In genomic region chrX:152327689-152328052, GRCm38 (mm10) we compare ENCODE assay signal across 8 mouse cellular contexts. TPM values are rescaled to one million over a fixed set of nuclear protein-coding genes. Genes with fewer than 3 reads are reported as not detected.
A peak's percentile ranks its signal among the peaks of the same experiment; 100 is the strongest.
DNase-seq lines count a peak whose midpoint lies in the region; ATAC-seq and TF ChIP-seq lines count a peak whose summit lies in the region.

No protein-coding gene starts in this region.

- no peak for DNase-seq in kidney, postnatal 4 days
- DNase-seq in cerebellum, postnatal 10 days = no peak
- no peak for DNase-seq in MN1 (ENCODE audit: low spot score)
- no peak for DNase-seq in gastrocnemius, adult 18-20 months (ENCODE audit: low spot score)

- H3K4me2 ChIP-seq in kidney, embryonic 14.5 days (replicated peaks; ENCODE audit: low read depth, low read length) = peak overlapping the region; percentile 30
- H3K4me2 ChIP-seq in hindbrain, embryonic 15.5 days = peak overlapping the region; percentile 58
- H3K4me2 ChIP-seq in midbrain, embryonic 13.5 days (replicated peaks) = peak overlapping the region; percentile 61

- peak; percentile 24; the same call in 1 of the 2 replicates for ATAC-seq in kidney, embryonic 14.5 days (ENCODE audit: low FRiP score, low TSS enrichment)
- ATAC-seq in hindbrain, embryonic 15.5 days (ENCODE audit: low FRiP score, low read depth) = peak; percentile 32; the same call in 1 of the 2 replicates
- ATAC-seq in midbrain, embryonic 13.5 days = no peak; the same call in 1 of the 2 replicates

- no peaks in the 10 kb centered on the region for H3K4me1 ChIP-seq in kidney, embryonic 14.5 days (ENCODE audit: control insufficient read depth, insufficient read depth, low read length)
- no peaks in the 10 kb centered on the region for H3K4me1 ChIP-seq in cortical plate, adult 2 months (ENCODE audit: control insufficient read depth, insufficient read depth, low read length)
- peaks cover 3% of the 10 kb centered on the region; the same call in 1 of the 2 replicates for H3K4me1 ChIP-seq in hindbrain, embryonic 15.5 days (replicated peaks)
- H3K4me1 ChIP-seq in midbrain, embryonic 13.5 days (replicated peaks) = peaks cover 8% of the 10 kb centered on the region

- no peak for TF ChIP-seq POLR2A in cortical plate, adult 2 months (IDR thresholded peaks at IDR 0.05; ENCODE audit: extremely low read depth, insufficient read depth, low read length)

- peak overlapping the region; percentile 59 for H3K9ac ChIP-seq in kidney, embryonic 14.5 days (ENCODE audit: low read depth, low read length)
- H3K9ac ChIP-seq in hindbrain, embryonic 15.5 days = no peak overlapping the region
- H3K9ac ChIP-seq in midbrain, embryonic 13.5 days (replicated peaks) = 0 out of 2 replicates have a peak overlapping the region, but pooled peaks have one; percentile 23

- H3K27ac ChIP-seq in kidney, embryonic 14.5 days (ENCODE audit: low read depth, low read length) = no peak overlapping the region
- H3K27ac ChIP-seq in cortical plate, adult 2 months (ENCODE audit: insufficient read depth, low read length) = no peak overlapping the region
- no peak overlapping the region; the same call in 1 of the 2 replicates for H3K27ac ChIP-seq in hindbrain, embryonic 15.5 days (replicated peaks)
- peak overlapping the region; percentile 31; the same call in 1 of the 2 replicates for H3K27ac ChIP-seq in midbrain, embryonic 13.5 days

- H3K27me3 ChIP-seq in kidney, embryonic 14.5 days (ENCODE audit: control insufficient read depth, insufficient read depth, low read length) = 0 out of 2 replicates have a peak, but pooled peaks cover 3% of the 10 kb centered on the region
- peaks cover 26% of the 10 kb centered on the region; the same call in 1 of the 2 replicates for H3K27me3 ChIP-seq in hindbrain, embryonic 15.5 days
- peaks cover 60% of the 10 kb centered on the region for H3K27me3 ChIP-seq in midbrain, embryonic 13.5 days

- no peaks in the 10 kb centered on the region for H3K36me3 ChIP-seq in kidney, embryonic 14.5 days (ENCODE audit: control insufficient read depth, insufficient read depth, low read length)
- H3K36me3 ChIP-seq in hindbrain, embryonic 15.5 days = no peaks in the 10 kb centered on the region
- H3K36me3 ChIP-seq in midbrain, embryonic 13.5 days = no peaks in the 10 kb centered on the region

- H3K4me3 ChIP-seq in kidney, embryonic 14.5 days (ENCODE audit: low read length) = peak overlapping the region; percentile 58; the same call in 1 of the 2 replicates
- H3K4me3 ChIP-seq in cortical plate, adult 2 months (ENCODE audit: insufficient read depth, low read length) = peak overlapping the region; percentile 43; the same call in 1 of the 2 replicates
- peak overlapping the region; percentile 47 for H3K4me3 ChIP-seq in hindbrain, embryonic 15.5 days
- H3K4me3 ChIP-seq in midbrain, embryonic 13.5 days (replicated peaks) = peak overlapping the region; percentile 58

- 34% methylated on average over 8 of the region's 8 CpGs for WGBS in kidney, embryonic 14.5 days
- WGBS in hindbrain, embryonic 15.5 days = 21% methylated on average over 8 of the region's 8 CpGs
- 28% methylated on average over 8 of the region's 8 CpGs for WGBS in midbrain, embryonic 13.5 days

- no peak for TF ChIP-seq CTCF in cortical plate, adult 2 months (IDR thresholded peaks at IDR 0.05; ENCODE audit: extremely low read depth, insufficient read depth, low read length)

- H3K9me3 ChIP-seq in kidney, embryonic 14.5 days (ENCODE audit: control insufficient read depth, low read length) = no peaks in the 10 kb centered on the region
- H3K9me3 ChIP-seq in hindbrain, embryonic 15.5 days = no peaks in the 10 kb centered on the region
- no peaks in the 10 kb centered on the region for H3K9me3 ChIP-seq in midbrain, embryonic 13.5 days

RNA-seq across cellular contexts. Expression of gene Kantr, which starts 0.4 kb away (rescaled TPM):
- polyA plus RNA-seq in kidney, embryonic 14.5 days (2014; fragmentation: Nextera tagmentation; extraction: Ambion mirVana) = 20.5 and 22.0 TPM in 2 replicates
- polyA plus RNA-seq in cortical plate, adult 2 months (2012; rRNA removed) = 35.6 and 38.6 TPM in 2 replicates
- 30.3 and 32.9 TPM in 2 replicates for polyA plus RNA-seq in hindbrain, embryonic 15.5 days (2015; fragmentation: Nextera tagmentation; extraction: Ambion mirVana)
- polyA plus RNA-seq in midbrain, embryonic 13.5 days (2015; fragmentation: Nextera tagmentation; extraction: Ambion mirVana) = 29.7 and 31.7 TPM in 2 replicates
- 1 to 10 TPM; 1.1 to 1.3 TPM for total RNA-seq in gastrocnemius, adult 18-20 months (2021)

RNA-seq across cellular contexts. Expression of gene Tspyl2, which starts 14.6 kb away (rescaled TPM):
- polyA plus RNA-seq in kidney, embryonic 14.5 days (2014; fragmentation: Nextera tagmentation; extraction: Ambion mirVana) = 19.5 and 25.2 TPM in 2 replicates
- 163 and 184 TPM in 2 replicates for polyA plus RNA-seq in cortical plate, adult 2 months (2012; rRNA removed)
- polyA plus RNA-seq in hindbrain, embryonic 15.5 days (2015; fragmentation: Nextera tagmentation; extraction: Ambion mirVana) = 53.1 and 63.9 TPM in 2 replicates
- 50.8 and 56.4 TPM in 2 replicates for polyA plus RNA-seq in midbrain, embryonic 13.5 days (2015; fragmentation: Nextera tagmentation; extraction: Ambion mirVana)
- 10 to 100 TPM; 11.2 to 13.7 TPM for total RNA-seq in gastrocnemius, adult 18-20 months (2021)

RNA-seq across cellular contexts. Expression of gene Gpr173, which starts 40.8 kb away (rescaled TPM):
- polyA plus RNA-seq in kidney, embryonic 14.5 days (2014; fragmentation: Nextera tagmentation; extraction: Ambion mirVana) = 4.1 and 5.7 TPM in 2 replicates
- polyA plus RNA-seq in cortical plate, adult 2 months (2012; rRNA removed) = 8.7 and 8.8 TPM in 2 replicates
- polyA plus RNA-seq in hindbrain, embryonic 15.5 days (2015; fragmentation: Nextera tagmentation; extraction: Ambion mirVana) = 10.3 and 10.5 TPM in 2 replicates
- polyA plus RNA-seq in midbrain, embryonic 13.5 days (2015; fragmentation: Nextera tagmentation; extraction: Ambion mirVana) = 10.8 and 12.2 TPM in 2 replicates
- under 1 TPM; 0.16 to 0.31 TPM for total RNA-seq in gastrocnemius, adult 18-20 months (2021)
